Mouse (Mus musculus) central nervous system, embryonic 11.5 days (tissue): ENCODE data around the gene Kif16b. TPM values are rescaled to one million over a fixed set of nuclear protein-coding genes. Genes with fewer than 3 reads are reported as not detected.

Experiments used
- polyA plus RNA-seq: library from polyadenylated mRNA; depleted of rRNA; stranded (reverse); fragments of >200 nt; gene quantifications from 2 replicates; pipeline ENCODE4 v1.2.3, GENCODE M21; 2012; rRNA removed

Gene Kif16b
- 5.5 and 6.6 TPM in 2 replicates for polyA plus RNA-seq

DNA sequence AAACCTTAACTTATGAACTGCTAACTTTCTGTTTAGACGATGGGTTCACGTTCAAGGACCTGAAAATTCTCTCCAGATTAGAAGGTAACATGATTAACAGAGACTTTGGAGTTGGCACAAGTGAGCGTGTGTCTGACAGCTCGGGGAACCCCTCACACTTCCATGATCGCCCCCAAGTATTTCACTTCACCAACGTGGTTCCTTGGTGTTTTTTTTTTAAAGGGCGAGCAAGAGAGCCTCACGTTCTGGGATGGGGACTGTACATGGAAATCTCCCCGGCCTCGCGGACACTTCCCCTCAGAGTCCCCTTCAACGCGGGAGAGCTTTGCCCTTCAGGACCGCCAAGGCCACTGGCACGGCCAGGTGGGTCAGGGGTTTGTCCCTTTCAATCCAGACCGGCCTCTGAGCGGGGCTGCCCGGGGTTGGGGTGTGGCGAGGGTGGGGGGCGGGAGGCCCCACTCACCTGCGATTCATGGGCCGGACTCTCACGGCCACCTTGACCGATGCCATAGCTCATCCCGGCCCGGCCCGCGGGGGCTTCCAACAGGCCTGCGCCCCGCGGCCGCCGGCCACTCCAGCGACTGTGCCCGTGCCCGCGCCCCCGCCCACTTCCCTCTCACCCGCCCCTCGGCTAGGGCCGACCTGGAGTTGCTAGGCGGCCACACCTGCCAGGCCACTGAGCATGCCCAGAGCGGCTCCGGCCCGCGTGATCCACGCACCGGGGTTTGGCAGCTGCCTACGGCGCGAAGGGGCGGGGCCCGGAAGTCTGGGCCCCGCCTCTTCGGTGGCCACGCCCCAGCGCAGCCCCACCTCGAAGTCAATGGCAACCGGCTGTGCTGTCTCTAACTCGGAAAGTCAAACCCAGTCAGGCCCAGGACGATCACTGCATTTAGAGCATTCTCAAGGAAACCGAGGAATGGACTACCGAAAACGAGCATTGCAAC lies at the start of gene Kif16b:
Kif16b (minus strand) TSS at position 670 of the 944 bp plus-strand sequence.

Other genes with a start within 250 kb of the Kif16b start
- 77.3 and 105 TPM in 2 replicates for gene Snrpb2, start 161.5 kb upstream of the Kif16b start, polyA plus RNA-seq
- gene Otor, start 176.9 kb upstream of the Kif16b start, polyA plus RNA-seq: 1.6 and 4.3 TPM in 2 replicates